Mouse (Mus musculus) thymus, postnatal 36 days (tissue): ENCODE data around the gene Smarcd3.
A peak's percentile ranks its signal among the peaks of the same experiment; 100 is the strongest.
"Not testable (repeated sequence)": the region's sequence is repeated elsewhere in the genome, so short reads cannot be mapped to it uniquely, and the experiment has no call there.

Source experiments
- DNase-seq, 2 experiments: peaks; one replicate each; pipeline ENCODE4 v3.0.0; 2022; ENCODE audit warnings: mixed read lengths in 2 of 2

The Smarcd3 gene

GRCm38 (mm10) chr5:24596519-24597171 lies 27.6 kb downstream of the Smarcd3 start:
- peak in 1 of 2 experiments; percentile 32 for DNase-seq

- DNase-seq, result no peak
These were observed 28.3 kb downstream of the Smarcd3 start for GRCm38 (mm10) chr5:24595786-24596380.

- no peak for DNase-seq
These were observed 28.9 kb downstream of the Smarcd3 start for GRCm38 (mm10) chr5:24595261-24595660.

GRCm38 (mm10) chr5:24594346-24594745 lies 29.9 kb downstream of the Smarcd3 start:
- DNase-seq, result no peak

GRCm38 (mm10) chr5:24593928-24594327 lies 30.3 kb downstream of the Smarcd3 start:
- DNase-seq, result no peak

- DNase-seq, result no peak
These were observed 31.0 kb downstream of the Smarcd3 start for GRCm38 (mm10) chr5:24593230-24593629.

GRCm38 (mm10) chr5:24592471-24593160 lies 31.6 kb downstream of the Smarcd3 start:
- no peak for DNase-seq

- DNase-seq, result no peak
These were observed 32.3 kb downstream of the Smarcd3 start for GRCm38 (mm10) chr5:24591796-24592470.

GRCm38 (mm10) chr5:24591268-24591721 lies 32.9 kb downstream of the Smarcd3 start:
- DNase-seq, result no peak

- DNase-seq, result no peak
These were observed 34.4 kb downstream of the Smarcd3 start for GRCm38 (mm10) chr5:24589511-24590500.

GRCm38 (mm10) chr5:24587200-24587577 lies 37.0 kb downstream of the Smarcd3 start:
- DNase-seq, result no peak

GRCm38 (mm10) chr5:24586547-24587199 lies 37.5 kb downstream of the Smarcd3 start, which contains the start of gene Chpf2:
Chpf2 (plus strand) TSS chr5:24586741.
- peak; percentile 82 to 88 for DNase-seq

GRCm38 (mm10) chr5:24586106-24586505 lies 38.1 kb downstream of the Smarcd3 start:
- no peak for DNase-seq

- DNase-seq, result no peak
These were observed 45.9 kb downstream of the Smarcd3 start for GRCm38 (mm10) chr5:24578109-24578963.

GRCm38 (mm10) chr5:24577183-24577929 lies 46.9 kb downstream of the Smarcd3 start, which contains the start of gene Abcf2:
Abcf2 (minus strand) TSS chr5:24577467.
- DNase-seq, result peak; percentile 99

GRCm38 (mm10) chr5:24576801-24577182 lies 47.4 kb downstream of the Smarcd3 start:
- no peak for DNase-seq

GRCm38 (mm10) chr5:24575948-24576347 lies 48.3 kb downstream of the Smarcd3 start:
- DNase-seq, result no peak

GRCm38 (mm10) chr5:24556709-24557108 lies 67.5 kb downstream of the Smarcd3 start, which contains the start of gene 4931409K22Rik:
4931409K22Rik (minus strand) TSS chr5:24556809.
- DNase-seq, result no peak

GRCm38 (mm10) chr5:24555335-24555734 lies 68.9 kb downstream of the Smarcd3 start:
- DNase-seq, result not testable (repeated sequence)
